Mouse (Mus musculus) liver, postnatal 0 days (tissue): Measurements from ENCODE around the gene Dock6.

Experiments used
- CTCF ChIP-seq: sonication (generic); IDR thresholded peaks from 2 replicates; pipeline ENCODE4 v1.5.1; 2016; ENCODE audit warnings: antibody characterized with exemption, low read depth
- EP300 ChIP-seq: IDR thresholded peaks from 2 replicates; pipeline ENCODE4 v1.6.1; 2016; ENCODE audit warnings: antibody characterized with exemption, low read depth, mild to moderate bottlenecking

DNA sequence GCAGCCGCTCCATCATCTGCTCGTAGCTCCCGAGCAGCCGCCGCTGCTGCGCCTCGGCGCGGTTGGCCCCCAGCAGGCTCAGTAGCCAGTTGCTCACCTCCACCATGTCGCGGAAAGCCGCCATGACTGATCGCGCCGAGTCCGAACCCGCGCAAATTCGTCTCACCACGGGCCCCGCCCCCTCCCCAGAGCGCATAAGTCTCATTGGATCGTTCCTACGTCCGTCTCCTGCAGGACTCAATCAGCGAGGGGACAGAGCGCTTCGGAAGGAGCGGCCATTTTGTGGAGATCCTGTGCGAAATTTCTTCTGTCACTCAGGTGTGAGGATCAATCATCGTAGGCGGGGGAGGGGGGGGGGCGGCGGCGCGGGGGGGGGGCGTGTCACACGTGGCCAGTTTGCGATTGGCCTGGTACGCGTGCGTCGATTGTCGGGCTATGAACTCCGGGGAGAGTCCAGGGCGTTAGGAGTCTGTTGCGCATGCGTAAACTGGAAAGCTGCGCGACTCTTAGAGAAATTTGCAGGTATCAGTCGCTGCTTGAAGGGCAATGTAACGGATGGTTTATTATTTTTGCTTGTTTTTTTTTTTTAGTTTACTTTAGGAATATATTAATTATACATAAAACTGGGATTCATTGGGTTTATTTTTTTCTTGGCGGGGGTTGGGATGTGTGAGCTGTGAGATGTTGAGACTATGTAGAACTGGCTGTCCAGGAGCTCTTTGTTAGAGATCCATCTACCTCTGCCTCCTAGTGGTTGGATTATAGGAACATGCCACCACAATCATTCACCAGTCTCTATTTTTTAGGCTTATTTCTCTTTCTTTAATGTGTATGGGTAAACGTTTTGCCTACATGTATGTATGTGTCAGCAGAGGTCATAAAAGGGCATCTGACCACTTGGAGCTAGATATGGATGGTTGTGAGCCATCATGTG lies 92.0 kb downstream of the Dock6 start, which contains the start of gene Spc24:
- TF ChIP-seq CTCF = peak; percentile 72
- TF ChIP-seq EP300 = no peak
